8 mouse cellular contexts compared by ENCODE assay signal in genomic region chr12:85825822-85826221, GRCm38 (mm10). TPM values are rescaled to one million over a fixed set of nuclear protein-coding genes. Genes with fewer than 3 reads are reported as not detected.
DNase-seq lines count a peak whose midpoint lies in the region; ATAC-seq and TF ChIP-seq lines count a peak whose summit lies in the region.

No protein-coding gene starts in this region.

- WGBS in hindbrain, embryonic 10.5 days = 83% methylated on average over 2 of the region's 2 CpGs
- WGBS in hindbrain, embryonic 11.5 days = 72% methylated on average over 2 of the region's 2 CpGs
- 78% methylated on average over 2 of the region's 2 CpGs for WGBS in hindbrain, embryonic 14.5 days
- 83% methylated on average over 2 of the region's 2 CpGs for WGBS in midbrain, embryonic 10.5 days

- H3K27me3 ChIP-seq in hindbrain, embryonic 10.5 days (ENCODE audit: insufficient read depth, poor library complexity, severe bottlenecking) = no peaks in the 10 kb centered on the region
- no peaks in the 10 kb centered on the region for H3K27me3 ChIP-seq in hindbrain, embryonic 11.5 days (ENCODE audit: control insufficient read depth, insufficient read depth, low read length)
- no peaks in the 10 kb centered on the region for H3K27me3 ChIP-seq in G1E (ENCODE audit: insufficient read depth, low read length)
- no peaks in the 10 kb centered on the region for H3K27me3 ChIP-seq in hindbrain, embryonic 14.5 days (ENCODE audit: control insufficient read depth, insufficient read depth, low read length)
- H3K27me3 ChIP-seq in midbrain, embryonic 10.5 days (ENCODE audit: low read depth, poor library complexity, severe bottlenecking) = no peaks in the 10 kb centered on the region

- no peak for DNase-seq in hindbrain, embryonic 10.5 days (ENCODE audit: low spot score)
- DNase-seq in hindbrain, embryonic 11.5 days (ENCODE audit: low spot score) = no peak
- DNase-seq in G1E (ENCODE audit: low spot score) = no peak
- no peak for DNase-seq in hindbrain, embryonic 14.5 days (ENCODE audit: low spot score)
- no peak for DNase-seq in midbrain, embryonic 10.5 days (ENCODE audit: low spot score)
- DNase-seq in urinary bladder, postnatal 14 days (ENCODE audit: low spot score) = no peak
- DNase-seq in thymus, postnatal 10 days (ENCODE audit: low spot score in 2 of 2) = no peak
- DNase-seq in lung, postnatal 25 days (ENCODE audit: low spot score) = no peak

- peaks cover 26% of the 10 kb centered on the region for H3K4me1 ChIP-seq in hindbrain, embryonic 10.5 days (replicated peaks)
- peaks cover 4% of the 10 kb centered on the region; the same call in 1 of the 2 replicates for H3K4me1 ChIP-seq in hindbrain, embryonic 11.5 days (replicated peaks; ENCODE audit: control insufficient read depth, insufficient read depth, low read length)
- H3K4me1 ChIP-seq in G1E (ENCODE audit: insufficient read depth, low read depth, low read length) = peaks cover 36% of the 10 kb centered on the region
- peaks cover 20% of the 10 kb centered on the region for H3K4me1 ChIP-seq in hindbrain, embryonic 14.5 days (replicated peaks; ENCODE audit: control insufficient read depth, insufficient read depth, low read length)
- H3K4me1 ChIP-seq in midbrain, embryonic 10.5 days = peaks cover 28% of the 10 kb centered on the region

- H3K4me2 ChIP-seq in hindbrain, embryonic 11.5 days (replicated peaks; ENCODE audit: low read depth, low read length) = no peak overlapping the region
- H3K4me2 ChIP-seq in hindbrain, embryonic 14.5 days (replicated peaks) = peak overlapping the region; percentile 88

- H3K4me3 ChIP-seq in hindbrain, embryonic 10.5 days = peak overlapping the region; percentile 88
- no peak overlapping the region; the same call in 1 of the 2 replicates for H3K4me3 ChIP-seq in hindbrain, embryonic 11.5 days (ENCODE audit: low read depth, low read length)
- peak overlapping the region; percentile 83; the same call in 1 of the 2 replicates for H3K4me3 ChIP-seq in G1E (ENCODE audit: low read depth, low read length)
- H3K4me3 ChIP-seq in hindbrain, embryonic 14.5 days (replicated peaks; ENCODE audit: low read length) = no peak overlapping the region
- peak overlapping the region; percentile 92 for H3K4me3 ChIP-seq in midbrain, embryonic 10.5 days

- no peak overlapping the region for H3K9ac ChIP-seq in hindbrain, embryonic 11.5 days (ENCODE audit: low read depth, low read length)
- no peak overlapping the region for H3K9ac ChIP-seq in hindbrain, embryonic 14.5 days

- no peak for TF ChIP-seq CTCF in G1E (IDR thresholded peaks at IDR 0.05; ENCODE audit: low read depth, low read length)

- no peak for ATAC-seq in hindbrain, embryonic 11.5 days (ENCODE audit: low FRiP score)
- no peak for ATAC-seq in G1E (ENCODE audit: extremely low read depth, insufficient number of reproducible peaks, low FRiP score, poor library complexity, severe bottlenecking)
- no peak for ATAC-seq in hindbrain, embryonic 14.5 days (ENCODE audit: low FRiP score)

- H3K36me3 ChIP-seq in hindbrain, embryonic 10.5 days = peaks cover 53% of the 10 kb centered on the region
- H3K36me3 ChIP-seq in hindbrain, embryonic 11.5 days (ENCODE audit: control insufficient read depth, insufficient read depth, low read length) = no peaks in the 10 kb centered on the region
- H3K36me3 ChIP-seq in G1E (replicated peaks) = peaks cover 59% of the 10 kb centered on the region
- peaks cover 20% of the 10 kb centered on the region; the same call in 1 of the 2 replicates for H3K36me3 ChIP-seq in hindbrain, embryonic 14.5 days (replicated peaks; ENCODE audit: control insufficient read depth, insufficient read depth)
- peaks cover 49% of the 10 kb centered on the region for H3K36me3 ChIP-seq in midbrain, embryonic 10.5 days

- no peak overlapping the region for H3K27ac ChIP-seq in hindbrain, embryonic 10.5 days
- no peak overlapping the region for H3K27ac ChIP-seq in hindbrain, embryonic 11.5 days (ENCODE audit: low read depth, low read length)
- no peak overlapping the region for H3K27ac ChIP-seq in hindbrain, embryonic 14.5 days
- H3K27ac ChIP-seq in midbrain, embryonic 10.5 days (replicated peaks) = no peak overlapping the region

- no peaks in the 10 kb centered on the region for H3K9me3 ChIP-seq in hindbrain, embryonic 10.5 days
- no peaks in the 10 kb centered on the region for H3K9me3 ChIP-seq in hindbrain, embryonic 11.5 days (ENCODE audit: control insufficient read depth, low read length)
- H3K9me3 ChIP-seq in G1E (replicated peaks) = no peaks in the 10 kb centered on the region
- no peaks in the 10 kb centered on the region for H3K9me3 ChIP-seq in hindbrain, embryonic 14.5 days (ENCODE audit: control insufficient read depth, low read length)
- H3K9me3 ChIP-seq in midbrain, embryonic 10.5 days (replicated peaks) = no peaks in the 10 kb centered on the region

RNA-seq across cellular contexts. Expression of gene Ttll5, which starts 1.4 kb away (rescaled TPM):
- polyA plus RNA-seq in hindbrain, embryonic 10.5 days (2016; fragmentation: Nextera tagmentation; extraction: Ambion mirVana) = 18.0 and 18.3 TPM in 2 replicates
- polyA plus RNA-seq in hindbrain, embryonic 11.5 days (2014; fragmentation: Nextera tagmentation; extraction: Ambion mirVana) = 18.7 and 25.6 TPM in 2 replicates
- total RNA-seq in G1E (2014; fragmentation: Nextera tagmentation) (55.7 and 59.1 TPM in 2 replicates), G1E (2017) (39.7 and 40.6 TPM in 2 replicates)
- polyA plus RNA-seq in G1E (2012) = 11.1 and 17.9 TPM in 2 replicates
- 14.4 TPM in 2 replicates for polyA plus RNA-seq in hindbrain, embryonic 14.5 days (2014; fragmentation: Nextera tagmentation; extraction: Ambion mirVana)
- polyA plus RNA-seq in midbrain, embryonic 10.5 days (2016; fragmentation: Nextera tagmentation; extraction: Ambion mirVana) = 15.8 and 17.2 TPM in 2 replicates

RNA-seq across cellular contexts. Expression of gene Erg28, which starts 1.5 kb away (rescaled TPM):
- polyA plus RNA-seq in hindbrain, embryonic 10.5 days (2016; fragmentation: Nextera tagmentation; extraction: Ambion mirVana) = 108 and 120 TPM in 2 replicates
- 107 and 121 TPM in 2 replicates for polyA plus RNA-seq in hindbrain, embryonic 11.5 days (2014; fragmentation: Nextera tagmentation; extraction: Ambion mirVana)
- total RNA-seq in G1E (2014; fragmentation: Nextera tagmentation) (108 and 125 TPM in 2 replicates), G1E (2017) (203 and 220 TPM in 2 replicates)
- 5.6 and 8.0 TPM in 2 replicates for polyA plus RNA-seq in G1E (2012)
- 89.0 and 101 TPM in 2 replicates for polyA plus RNA-seq in hindbrain, embryonic 14.5 days (2014; fragmentation: Nextera tagmentation; extraction: Ambion mirVana)
- 119 and 121 TPM in 2 replicates for polyA plus RNA-seq in midbrain, embryonic 10.5 days (2016; fragmentation: Nextera tagmentation; extraction: Ambion mirVana)

Comparison
In these comparisons a context has a peak if more than half of its experiments do, and no peak if none do; other contexts are left out.
1. H3K4me3 ChIP-seq: peak in hindbrain, embryonic 10.5 days (single experiment), G1E (single experiment) and midbrain, embryonic 10.5 days (single experiment); none in hindbrain, embryonic 11.5 days (single experiment) and hindbrain, embryonic 14.5 days (single experiment).